Mouse (Mus musculus) liver, embryonic 15.5 days (tissue): Measurements from ENCODE around the gene Camk2g. TPM values are rescaled to one million over a fixed set of nuclear protein-coding genes. Genes with fewer than 3 reads are reported as not detected.
A peak's percentile ranks its signal among the peaks of the same experiment; 100 is the strongest.

ENCODE experiments used
- ATAC-seq: fragments of 200-750 bp; cut with Nextera tagmentation; 2 replicates; pipeline ENCODE4 v1.8.0; 2017; ENCODE audit warnings: moderate number of reproducible peaks, mild to moderate bottlenecking, moderate library complexity; ENCODE audit not compliant: insufficient read depth
- H3K27ac ChIP-seq: fragments of 300-500 bp; sonication (generic); replicated peaks from 2 replicates; pipeline ENCODE4 v1.5.1; 2015; ENCODE audit warnings: mild to moderate bottlenecking, inconsistent platforms
- H3K27me3 ChIP-seq: fragments of 300-500 bp; sonication (generic); 2 replicates; pipeline ENCODE4 v1.6.1; 2015; ENCODE audit warnings: mild to moderate bottlenecking, inconsistent platforms
- H3K36me3 ChIP-seq: fragments of 300-500 bp; sonication (generic); replicated peaks from 2 replicates; pipeline ENCODE4 v1.6.1; 2015; ENCODE audit warnings: moderate library complexity, mild to moderate bottlenecking, inconsistent platforms
- H3K4me1 ChIP-seq: fragments of 300-500 bp; sonication (generic); replicated peaks from 2 replicates; pipeline ENCODE4 v1.6.1; 2015; ENCODE audit warnings: inconsistent platforms
- H3K4me2 ChIP-seq: fragments of 300-500 bp; sonication (generic); 2 replicates; pipeline ENCODE4 v1.6.1; 2015; ENCODE audit warnings: moderate library complexity, mild to moderate bottlenecking, inconsistent platforms
- H3K4me3 ChIP-seq: fragments of 300-500 bp; sonication (generic); replicated peaks from 2 replicates; pipeline ENCODE4 v1.5.1; 2015; ENCODE audit warnings: mild to moderate bottlenecking, inconsistent platforms
- H3K9ac ChIP-seq: fragments of 300-500 bp; sonication (generic); 2 replicates; pipeline ENCODE4 v1.6.1; 2015; ENCODE audit warnings: moderate library complexity, mild to moderate bottlenecking, inconsistent platforms
- H3K9me3 ChIP-seq: fragments of 300-500 bp; sonication (generic); replicated peaks from 2 replicates; pipeline ENCODE4 v1.6.1; 2016; ENCODE audit warnings: inconsistent platforms
- WGBS: fragments of 180-500 bp; shearing (Covaris S2); methylation state at CpG from one replicate; pipeline ENCODE4 v1.1.7; 2015; ENCODE audit warnings: mixed read lengths; ENCODE audit not compliant: insufficient replicate concordance; 5-methylcytosine and 5-hydroxymethylcytosine counted together
- polyA plus RNA-seq: library from polyadenylated mRNA; unstranded; fragments of >200 nt; fragmentation: Nextera tagmentation; extraction: Ambion mirVana; gene quantifications from 2 replicates; pipeline ENCODE4 v1.2.1, GENCODE M21; 2015

Camk2g gene
- polyA plus RNA-seq, 1 experiment from 2014 or later = 5.7 TPM

DNA sequence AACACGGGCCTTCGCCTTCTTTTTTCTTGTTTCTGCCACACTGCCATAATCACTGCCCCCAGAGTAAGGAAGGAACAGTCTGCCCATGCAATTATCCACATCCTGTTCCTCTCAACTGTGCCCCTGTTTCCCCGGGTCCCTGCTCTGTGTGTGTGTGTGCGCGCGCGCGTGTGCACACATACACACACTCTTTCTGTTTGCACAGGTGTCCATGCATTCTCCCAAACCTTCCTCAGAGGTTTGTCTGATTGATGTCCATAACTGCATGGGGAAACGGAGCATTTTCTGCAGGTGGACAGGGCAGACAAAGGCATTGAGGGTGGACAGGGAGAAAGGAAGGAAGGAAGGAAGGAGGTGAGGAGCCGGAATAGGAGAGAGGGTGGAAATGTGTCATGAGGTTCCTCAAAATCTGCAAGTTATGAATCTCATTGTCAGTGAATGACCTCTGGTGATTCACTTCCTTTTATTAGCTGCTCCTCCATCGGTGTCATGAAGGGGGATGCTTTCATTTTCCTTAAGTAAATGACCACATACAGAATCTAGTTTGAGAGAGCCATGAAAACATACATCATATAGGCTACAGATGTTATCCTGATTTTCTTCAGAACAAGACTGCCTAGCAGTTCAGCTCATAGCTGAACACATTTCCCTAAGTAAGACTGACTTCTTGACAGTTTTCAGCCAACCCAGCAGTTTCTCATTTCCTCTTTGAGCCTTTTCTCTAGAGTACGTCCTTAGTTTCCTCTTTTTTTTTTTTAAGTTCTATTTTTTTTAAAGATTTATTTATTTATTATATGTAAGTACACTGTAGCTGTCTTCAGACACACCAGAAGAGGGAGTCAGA lies 35.9 kb upstream of the Camk2g start:
- 0 out of 2 replicates have a peak overlapping the region, but pooled peaks have one; percentile 51 for H3K27ac ChIP-seq

DNA sequence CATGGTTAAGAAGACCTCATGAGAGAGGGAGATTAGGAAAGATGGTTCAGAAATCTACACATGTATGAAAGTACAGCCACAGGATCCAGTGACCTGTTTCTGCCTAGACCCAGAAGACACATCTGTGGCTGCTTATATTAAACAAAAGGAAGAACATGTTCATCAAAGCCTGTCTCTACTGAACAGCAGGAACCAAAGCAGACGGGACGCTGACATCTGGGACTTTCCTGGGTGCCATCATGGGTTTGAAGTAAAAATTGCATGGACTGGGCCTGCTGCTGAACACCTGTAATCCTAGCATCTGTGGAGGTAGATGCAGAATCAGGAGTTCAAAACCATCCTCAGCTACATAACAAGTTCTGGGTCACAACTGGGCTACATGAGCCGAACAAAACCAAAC lies 34.6 kb upstream of the Camk2g start:
- no peaks in the 10 kb centered on the region for H3K9me3 ChIP-seq
- H3K27ac ChIP-seq = no peak overlapping the region
- no peaks in the 10 kb centered on the region for H3K4me1 ChIP-seq
- no peaks in the 10 kb centered on the region for H3K36me3 ChIP-seq
- no peak overlapping the region for H3K4me3 ChIP-seq
- 69% methylated on average over 3 of the region's 3 CpGs for WGBS
- no peak overlapping the region for H3K4me2 ChIP-seq
- no peak for ATAC-seq
- peaks cover 3% of the 10 kb centered on the region; the same call in 1 of the 2 replicates for H3K27me3 ChIP-seq
- H3K9ac ChIP-seq = no peak overlapping the region

More for the DNA sequence above, 35.9 kb upstream of the Camk2g start:
- Histone ChIP-seq H3K4me3 (0 out of 2 replicates have a peak overlapping the region, but pooled peaks have one; percentile 2), H3K9me3 (no peaks in the 10 kb centered on the region), H3K36me3 (no peaks in the 10 kb centered on the region), H3K27me3 (peaks cover 12% of the 10 kb centered on the region; the same call in 1 of the 2 replicates), H3K4me1 (no peaks in the 10 kb centered on the region), H3K9ac (no peak overlapping the region), H3K4me2 (peak overlapping the region; percentile 45)
- ATAC-seq = no peak
- WGBS = 18% methylated on average over 12 of the region's 12 CpGs

DNA sequence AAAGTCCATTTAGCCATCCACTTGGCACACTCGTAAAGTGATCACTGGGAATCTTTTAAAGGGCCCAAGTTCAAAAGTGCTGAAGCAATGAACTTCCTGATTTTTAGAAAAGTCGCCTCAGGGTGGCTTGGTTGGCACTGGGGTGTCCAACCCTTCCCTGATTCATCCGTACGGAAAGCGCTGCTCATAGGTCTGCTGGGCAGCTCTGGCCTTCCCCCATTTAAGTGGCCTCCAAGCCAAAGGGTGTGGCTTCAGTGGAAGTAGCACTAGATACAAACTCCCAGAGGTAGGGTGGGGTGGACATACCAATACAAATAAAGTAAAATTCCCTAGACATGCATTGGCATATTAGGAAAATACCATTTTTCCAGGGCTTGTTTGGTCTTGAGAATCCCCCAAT lies 33.6 kb upstream of the Camk2g start:
- no peak for ATAC-seq
- Histone ChIP-seq H3K4me3 (no peak overlapping the region), H3K36me3 (no peaks in the 10 kb centered on the region), H3K9me3 (no peaks in the 10 kb centered on the region), H3K9ac (no peak overlapping the region), H3K4me2 (no peak overlapping the region), H3K27ac (no peak overlapping the region), H3K4me1 (no peaks in the 10 kb centered on the region), H3K27me3 (no peaks in the 10 kb centered on the region)
- 69% methylated on average over 5 of the region's 5 CpGs for WGBS

DNA sequence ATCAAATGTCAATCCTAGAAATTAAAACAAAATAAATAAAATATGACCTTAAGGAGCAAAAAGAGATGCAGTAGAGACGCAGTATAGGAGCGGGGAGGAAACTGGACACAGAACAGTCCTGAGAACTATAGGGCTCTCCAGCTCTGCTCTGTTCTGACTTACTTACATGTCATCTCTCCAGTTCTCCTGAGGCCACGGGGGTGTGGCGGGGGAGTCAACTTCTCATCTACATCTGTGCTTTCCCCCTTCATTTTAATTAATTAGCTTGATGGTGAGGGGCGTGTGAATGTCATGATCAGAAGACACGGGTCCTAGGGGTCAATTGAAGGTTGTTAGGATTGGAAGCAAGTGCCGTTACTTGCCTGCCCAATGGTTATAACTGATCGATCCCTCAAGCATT lies 33.2 kb upstream of the Camk2g start:
- 65% methylated on average over 8 of the region's 8 CpGs for WGBS
- no peak overlapping the region for H3K27ac ChIP-seq
- H3K9ac ChIP-seq = no peak overlapping the region
- no peak overlapping the region for H3K4me2 ChIP-seq
- H3K27me3 ChIP-seq = no peaks in the 10 kb centered on the region
- H3K9me3 ChIP-seq = no peaks in the 10 kb centered on the region
- no peak overlapping the region for H3K4me3 ChIP-seq
- H3K36me3 ChIP-seq = no peaks in the 10 kb centered on the region
- no peak for ATAC-seq
- H3K4me1 ChIP-seq = no peaks in the 10 kb centered on the region

DNA sequence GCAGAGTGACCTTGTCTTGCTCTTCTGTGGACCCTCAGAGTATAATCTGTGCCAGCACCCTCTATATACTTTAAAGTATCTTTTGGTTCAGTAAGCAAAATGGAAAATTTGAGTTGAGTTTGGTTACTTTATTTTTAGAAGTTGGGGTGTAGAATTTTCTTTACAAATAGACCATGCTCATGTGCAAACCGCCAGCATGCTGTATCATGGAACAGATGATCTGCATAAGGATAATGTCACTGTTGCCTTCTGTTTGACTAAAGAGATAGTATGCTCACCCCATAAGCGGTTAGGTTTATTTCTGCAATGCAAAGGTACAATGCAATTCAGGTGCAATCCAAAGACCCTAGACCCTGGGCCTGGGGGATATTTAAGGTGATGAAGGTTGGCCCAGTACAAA lies 31.6 kb upstream of the Camk2g start:
- Histone ChIP-seq H3K9me3 (no peaks in the 10 kb centered on the region), H3K9ac (no peak overlapping the region), H3K4me1 (no peaks in the 10 kb centered on the region), H3K4me3 (no peak overlapping the region), H3K27ac (no peak overlapping the region), H3K27me3 (no peaks in the 10 kb centered on the region), H3K4me2 (no peak overlapping the region), H3K36me3 (no peaks in the 10 kb centered on the region)
- ATAC-seq = no peak
- WGBS = 69% methylated on average over 2 of the region's 2 CpGs

DNA sequence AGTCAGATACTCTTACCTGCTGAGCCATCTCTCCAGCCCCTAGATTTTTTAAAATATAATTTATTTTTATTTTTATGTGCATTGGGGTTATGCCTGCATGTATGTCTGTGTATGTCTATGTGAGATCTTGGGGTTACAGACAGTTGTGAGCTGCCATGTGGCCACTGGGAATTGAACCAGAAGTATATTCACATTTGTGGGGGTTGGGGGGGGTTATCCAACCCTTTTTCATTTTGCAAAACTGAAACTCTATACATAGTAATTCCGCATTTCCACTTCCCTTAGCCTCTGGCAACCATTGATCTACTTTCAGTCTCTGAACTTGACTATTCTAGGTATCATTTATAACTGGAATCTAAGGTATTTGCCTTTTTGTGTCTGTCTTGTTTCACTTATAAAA lies 30.6 kb upstream of the Camk2g start:
- Histone ChIP-seq H3K36me3 (no peaks in the 10 kb centered on the region), H3K4me1 (no peaks in the 10 kb centered on the region), H3K27ac (no peak overlapping the region), H3K4me3 (no peak overlapping the region), H3K27me3 (no peaks in the 10 kb centered on the region), H3K9ac (no peak overlapping the region), H3K4me2 (no peak overlapping the region), H3K9me3 (no peaks in the 10 kb centered on the region)
- no peak for ATAC-seq
- 53% methylated on average over 1 of the region's 1 CpGs for WGBS

DNA sequence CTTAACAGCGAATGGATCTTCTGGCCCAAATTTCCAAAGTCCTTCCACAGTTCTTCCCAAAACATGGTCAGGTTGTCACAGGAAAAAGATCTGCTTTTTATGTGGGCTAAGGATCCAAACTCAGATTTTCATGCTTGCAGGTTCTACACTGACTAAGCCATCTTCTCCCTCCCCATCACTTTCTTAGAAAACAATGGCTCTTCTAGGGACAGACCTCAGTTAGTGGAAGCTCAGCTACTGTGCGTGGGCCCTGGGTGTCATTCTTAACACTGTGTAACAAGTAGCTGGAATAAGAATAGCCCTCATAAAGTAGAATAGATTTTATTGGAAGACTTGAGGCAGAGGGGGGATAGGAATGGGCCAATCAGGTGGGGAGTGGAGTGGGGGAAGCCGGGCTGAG lies 21.6 kb upstream of the Camk2g start:
- Histone ChIP-seq H3K4me1 (no peaks in the 10 kb centered on the region), H3K4me2 (no peak overlapping the region), H3K9me3 (no peaks in the 10 kb centered on the region), H3K27ac (no peak overlapping the region), H3K4me3 (no peak overlapping the region), H3K9ac (no peak overlapping the region), H3K36me3 (no peaks in the 10 kb centered on the region), H3K27me3 (peaks cover 14% of the 10 kb centered on the region; the same call in 1 of the 2 replicates)
- 70% methylated on average over 3 of the region's 3 CpGs for WGBS
- no peak for ATAC-seq

DNA sequence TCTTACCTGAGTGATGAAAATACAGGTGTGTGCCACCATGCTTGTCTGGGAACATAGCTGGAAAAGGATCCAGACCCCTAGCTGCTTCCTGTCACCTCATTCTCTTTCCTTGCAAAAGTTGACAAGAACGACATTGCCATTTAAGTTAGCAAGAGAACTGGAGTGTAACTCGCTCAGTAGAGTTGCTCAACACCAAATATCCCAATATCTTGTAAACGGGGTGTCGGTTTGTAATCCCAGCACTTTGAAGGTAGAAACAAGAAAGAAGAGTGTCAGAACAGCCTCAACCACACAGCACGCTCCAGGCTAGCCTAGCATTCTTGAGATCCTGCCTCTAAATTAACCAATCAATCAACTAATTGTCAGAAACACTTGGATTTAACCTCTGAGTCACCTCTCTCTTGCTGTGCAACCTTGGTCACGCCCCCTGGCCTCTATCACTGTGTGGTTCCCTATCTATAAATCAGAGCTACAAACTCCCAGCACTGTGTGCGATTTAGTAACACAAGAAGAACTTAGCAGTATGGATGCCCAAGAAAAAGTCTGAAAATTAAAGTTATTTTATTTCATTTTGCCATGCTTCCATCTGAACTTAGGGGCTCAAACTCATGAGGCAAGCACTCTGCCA lies 18.0 kb upstream of the Camk2g start:
- no peaks in the 10 kb centered on the region for H3K36me3 ChIP-seq
- no peaks in the 10 kb centered on the region for H3K4me1 ChIP-seq
- no peaks in the 10 kb centered on the region for H3K9me3 ChIP-seq
- ATAC-seq = no peak
- H3K4me3 ChIP-seq = no peak overlapping the region
- WGBS = 49% methylated on average over 7 of the region's 7 CpGs
- H3K9ac ChIP-seq = no peak overlapping the region
- H3K27ac ChIP-seq = no peak overlapping the region
- H3K4me2 ChIP-seq = no peak overlapping the region
- H3K27me3 ChIP-seq = peaks cover 14% of the 10 kb centered on the region; the same call in 1 of the 2 replicates

DNA sequence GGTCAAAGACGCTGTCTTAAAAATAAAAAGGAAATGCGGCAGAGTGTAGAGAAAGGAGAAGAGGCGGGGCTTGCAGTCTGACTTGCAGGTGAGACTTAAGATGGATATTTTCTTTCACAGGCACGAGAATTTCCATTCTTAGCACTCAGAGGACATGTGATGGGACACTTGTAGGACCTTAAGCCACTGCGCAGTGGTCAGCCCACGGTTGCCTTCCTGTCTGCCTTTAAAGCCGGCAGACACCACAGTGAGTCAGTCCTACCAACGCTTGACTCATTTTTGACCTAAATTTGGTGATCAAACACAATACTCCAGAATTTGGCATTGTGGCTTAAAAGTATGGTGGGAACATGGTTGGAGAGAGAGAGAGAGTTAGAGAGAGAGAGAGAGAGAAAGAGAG lies 17.3 kb upstream of the Camk2g start:
- Histone ChIP-seq H3K27ac (no peak overlapping the region), H3K9ac (no peak overlapping the region), H3K9me3 (no peaks in the 10 kb centered on the region), H3K36me3 (no peaks in the 10 kb centered on the region), H3K4me1 (no peaks in the 10 kb centered on the region), H3K4me3 (no peak overlapping the region), H3K4me2 (no peak overlapping the region), H3K27me3 (peaks cover 14% of the 10 kb centered on the region; the same call in 1 of the 2 replicates)
- no peak for ATAC-seq
- 42% methylated on average over 8 of the region's 8 CpGs for WGBS

DNA sequence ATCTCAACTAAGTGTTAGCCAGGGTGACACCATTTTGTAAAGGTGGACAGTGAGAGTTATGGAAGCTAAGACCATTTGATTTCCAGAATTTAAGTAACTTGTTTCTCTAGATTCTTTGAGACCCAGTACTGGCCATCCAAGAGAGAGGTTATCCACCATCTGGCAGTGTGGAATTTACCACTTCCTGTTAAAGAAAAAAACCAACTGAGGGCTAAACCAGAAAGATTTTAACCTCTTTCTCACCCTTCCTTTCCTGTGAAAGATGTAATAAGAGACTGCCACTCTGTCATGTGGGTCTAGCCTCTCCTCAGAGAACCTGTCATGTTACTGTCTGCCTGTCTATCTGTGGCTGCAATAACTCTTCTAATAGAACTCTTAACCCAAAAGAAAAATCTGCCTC lies 15.9 kb upstream of the Camk2g start:
- Histone ChIP-seq H3K36me3 (no peaks in the 10 kb centered on the region), H3K9me3 (no peaks in the 10 kb centered on the region), H3K27me3 (peaks cover 18% of the 10 kb centered on the region), H3K4me2 (no peak overlapping the region), H3K9ac (no peak overlapping the region), H3K4me1 (no peaks in the 10 kb centered on the region), H3K27ac (no peak overlapping the region), H3K4me3 (no peak overlapping the region)
- no peak for ATAC-seq

DNA sequence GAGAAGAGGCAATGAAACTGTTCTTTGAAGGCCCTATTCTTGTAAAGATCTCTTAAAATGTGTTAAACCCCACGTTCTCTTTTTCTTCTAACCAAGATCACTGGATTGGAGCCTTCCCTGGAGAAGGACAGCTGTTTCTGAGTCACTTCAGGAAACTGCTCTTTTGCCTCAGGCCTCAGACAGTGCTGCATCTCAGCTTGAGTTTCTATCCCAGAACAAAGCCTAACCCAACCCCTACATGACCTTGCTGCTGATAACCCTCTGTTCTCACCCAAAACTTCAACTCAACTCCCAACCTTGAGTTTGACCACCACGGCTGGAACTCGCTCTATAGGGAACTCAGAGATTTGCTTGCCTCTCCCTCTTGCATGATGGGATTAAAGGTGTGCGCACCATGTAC lies 15.5 kb upstream of the Camk2g start:
- no peak for ATAC-seq
- 63% methylated on average over 4 of the region's 4 CpGs for WGBS
- no peak overlapping the region for H3K4me2 ChIP-seq

More for the DNA sequence above, 15.5 kb upstream of the Camk2g start:
- H3K9me3 ChIP-seq = no peaks in the 10 kb centered on the region
- H3K36me3 ChIP-seq = no peaks in the 10 kb centered on the region
- H3K27ac ChIP-seq = no peak overlapping the region
- H3K9ac ChIP-seq = no peak overlapping the region
- no peaks in the 10 kb centered on the region for H3K4me1 ChIP-seq
- H3K4me3 ChIP-seq = no peak overlapping the region
- peaks cover 18% of the 10 kb centered on the region for H3K27me3 ChIP-seq
